Mouse (Mus musculus) T-cell, adult 2 months (primary cell): ENCODE data around the gene Ttll4.

ENCODE experiments used
- DNase-seq: peaks from one replicate; pipeline ENCODE4 v3.0.0; 2022; ENCODE audit warnings: low spot score

The Ttll4 gene

DNA sequence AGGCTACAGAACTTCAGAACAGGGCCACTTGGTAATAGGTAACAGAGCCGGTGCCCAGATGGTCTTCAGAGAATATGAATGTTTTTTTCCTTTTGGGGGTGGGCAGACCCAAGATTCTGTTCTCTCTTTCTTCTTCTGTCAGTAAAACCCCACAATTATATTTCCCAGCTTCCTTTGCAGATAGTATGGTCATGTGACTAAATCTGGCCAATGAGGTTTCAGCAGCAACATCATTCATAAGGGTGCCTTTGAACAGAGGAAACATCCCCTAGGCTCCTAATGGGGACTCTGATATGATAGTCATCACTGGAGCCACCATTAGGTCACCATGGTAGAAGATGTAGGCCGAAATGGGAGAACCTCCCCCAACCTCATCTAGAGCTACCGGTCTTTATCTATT lies 91.3 kb downstream of the Ttll4 start:
- DNase-seq = no peak
